Mouse (Mus musculus): ENCODE data around the gene Senp2. TPM values are rescaled to one million over a fixed set of nuclear protein-coding genes. Genes with fewer than 3 reads are reported as not detected.

The Senp2 gene
- total RNA-seq, 4 experiments from 2014 or later = 39.6 to 51.4 (median 44.3) TPM

DNA sequence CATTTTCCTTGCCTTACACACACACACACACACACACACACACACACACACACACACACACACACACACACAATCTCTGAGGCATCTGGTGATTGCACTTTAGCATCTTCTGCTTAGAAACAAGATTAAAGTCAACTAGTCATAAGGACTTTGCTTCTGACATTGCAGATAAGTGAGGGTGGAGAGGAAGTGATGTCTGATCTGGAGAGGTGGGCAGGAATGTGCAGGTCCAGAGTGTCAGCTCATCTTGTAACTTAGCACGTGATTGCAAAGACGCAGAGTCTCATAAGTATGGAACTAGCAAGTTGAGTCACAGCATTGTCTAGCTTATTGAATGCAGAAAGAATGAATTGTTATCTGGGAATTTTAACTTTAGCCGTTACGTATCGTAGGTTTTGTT lies 18.2 kb downstream of the Senp2 start:
- DNase-seq = no peak

DNA sequence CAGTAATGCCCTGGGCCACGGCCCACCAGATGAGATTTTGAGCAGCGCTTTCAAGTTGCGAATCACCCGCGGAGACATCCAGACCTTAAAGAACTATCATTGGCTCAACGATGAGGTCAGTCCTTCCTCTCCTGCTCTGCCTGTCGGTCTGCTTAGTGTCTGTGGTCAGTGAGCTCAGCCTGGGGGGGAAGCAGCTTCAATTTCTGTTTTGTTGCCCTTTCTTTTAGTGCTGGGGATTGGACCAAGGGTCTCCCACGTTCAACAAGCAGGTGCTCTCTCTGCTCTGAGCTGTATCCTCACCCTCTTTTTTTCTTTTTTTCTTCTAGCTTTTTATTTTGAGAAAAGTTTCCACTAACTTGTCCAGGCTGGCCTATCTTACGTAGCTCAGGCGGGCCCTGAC lies 29.3 kb downstream of the Senp2 start:
- no peak for DNase-seq

DNA sequence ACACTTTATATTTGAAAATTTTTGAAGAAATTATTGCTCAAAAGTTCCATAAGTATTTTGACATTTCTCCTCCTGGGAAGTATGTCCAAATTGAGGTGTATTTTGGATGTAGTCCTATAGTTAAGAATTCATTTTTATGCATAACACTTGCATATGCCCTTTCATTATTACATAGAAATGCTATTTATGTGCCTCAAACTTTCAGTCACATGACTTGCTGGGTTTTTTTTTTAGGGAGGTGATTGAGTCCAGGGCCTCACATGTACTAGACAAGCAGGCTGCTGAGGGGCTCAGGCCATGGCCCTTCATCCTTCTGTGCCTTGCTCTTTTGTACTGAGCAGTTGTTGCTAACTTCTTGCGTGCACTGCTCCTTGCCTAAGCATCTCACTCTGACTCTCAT lies 30.7 kb downstream of the Senp2 start:
- no peak for DNase-seq

GRCm38 (mm10) chr16:22043830-22044229 lies 34.5 kb downstream of the Senp2 start:
- no peak for DNase-seq

DNA sequence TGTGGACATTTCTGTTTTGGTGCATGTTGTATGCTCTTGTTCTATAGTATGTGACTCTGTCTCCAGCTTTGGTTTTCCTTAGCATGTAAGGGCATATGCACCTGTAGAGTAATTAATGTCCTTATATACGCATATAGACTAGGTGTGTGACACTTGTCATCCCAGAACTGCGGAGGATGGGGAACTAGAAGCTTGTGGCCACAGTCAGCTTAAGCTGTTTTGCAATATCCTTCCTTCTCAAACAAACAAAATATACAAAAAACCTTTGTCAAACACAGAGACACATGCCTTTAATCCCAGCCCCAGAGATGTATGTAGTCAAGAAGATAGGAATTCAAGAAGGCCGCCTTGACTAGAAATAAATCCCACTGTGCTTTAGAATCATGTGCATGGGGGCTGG lies 36.6 kb downstream of the Senp2 start:
- DNase-seq = no peak

DNA sequence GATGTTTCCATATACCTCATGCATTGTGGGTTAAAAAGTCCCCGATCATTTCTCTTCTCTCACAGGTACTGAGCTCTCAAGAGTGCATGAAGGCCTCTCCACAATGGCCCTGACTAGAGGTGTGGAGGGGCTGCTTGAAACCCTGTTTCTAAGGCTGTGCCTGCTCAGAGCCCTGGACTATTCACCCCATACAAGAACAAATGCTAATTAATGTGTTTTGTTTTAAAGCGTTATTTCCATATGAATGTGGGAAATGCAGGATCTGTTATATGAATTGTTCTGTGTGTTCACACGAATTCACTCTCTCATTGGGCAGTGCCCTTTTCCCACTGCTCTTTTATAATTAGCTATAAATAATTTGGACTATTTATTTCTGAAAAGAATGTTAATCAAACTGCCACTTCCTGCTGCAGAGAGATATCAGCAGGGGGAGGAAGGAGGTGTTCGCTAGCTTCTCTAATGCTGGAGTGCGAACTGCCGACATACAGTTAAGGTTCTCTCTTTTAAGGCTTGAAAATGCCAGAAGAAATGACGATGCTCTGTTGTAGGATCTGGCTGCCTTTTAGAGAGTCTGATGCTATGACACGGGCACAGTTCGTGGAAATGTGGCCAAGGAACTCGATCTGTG lies 37.6 kb downstream of the Senp2 start:
- DNase-seq = no peak

DNA sequence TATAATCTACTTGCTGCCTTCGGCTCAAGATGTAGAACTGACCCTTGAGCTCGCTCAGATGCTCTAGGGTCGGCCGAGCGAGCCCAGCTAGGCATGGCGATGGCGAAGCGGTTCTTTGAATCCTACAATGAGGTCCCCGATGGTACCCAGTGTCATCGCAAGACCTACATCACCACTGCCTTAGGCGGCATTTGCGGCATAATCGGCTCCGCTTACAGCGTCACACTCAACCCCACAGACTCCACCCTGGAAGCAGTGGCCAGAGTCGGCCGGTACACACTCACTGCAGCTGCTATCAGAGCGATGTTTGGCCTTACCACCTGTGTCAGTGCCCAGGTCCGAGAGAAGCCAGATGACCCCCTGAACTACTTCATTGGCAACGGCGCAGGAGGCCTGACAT lies 44.1 kb downstream of the Senp2 start:
- no peak for DNase-seq

DNA sequence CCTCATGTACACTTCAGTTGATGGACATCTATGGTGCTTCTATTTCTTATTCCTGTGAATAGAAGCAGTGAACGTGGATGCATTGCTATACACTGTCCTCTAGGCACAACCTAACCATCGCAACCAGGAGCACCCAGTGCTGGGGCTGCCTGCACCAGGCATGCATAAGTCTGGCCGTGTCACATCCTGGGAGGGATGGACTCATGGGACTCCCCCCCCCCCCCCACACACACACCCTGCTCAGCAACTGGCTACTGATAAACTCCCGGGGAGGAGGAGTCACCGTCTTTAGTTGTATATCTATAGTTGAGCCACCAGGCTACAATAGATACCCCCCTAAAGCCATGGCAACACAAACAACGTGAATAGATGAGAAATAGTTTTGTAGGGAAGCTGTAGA lies 48.2 kb downstream of the Senp2 start:
- no peak for DNase-seq

GRCm38 (mm10) chr16:22058871-22059270 lies 49.6 kb downstream of the Senp2 start:
- DNase-seq = no peak

- DNase-seq = no peak
These were observed 51.1 kb downstream of the Senp2 start for GRCm38 (mm10) chr16:22060416-22060815.

DNA sequence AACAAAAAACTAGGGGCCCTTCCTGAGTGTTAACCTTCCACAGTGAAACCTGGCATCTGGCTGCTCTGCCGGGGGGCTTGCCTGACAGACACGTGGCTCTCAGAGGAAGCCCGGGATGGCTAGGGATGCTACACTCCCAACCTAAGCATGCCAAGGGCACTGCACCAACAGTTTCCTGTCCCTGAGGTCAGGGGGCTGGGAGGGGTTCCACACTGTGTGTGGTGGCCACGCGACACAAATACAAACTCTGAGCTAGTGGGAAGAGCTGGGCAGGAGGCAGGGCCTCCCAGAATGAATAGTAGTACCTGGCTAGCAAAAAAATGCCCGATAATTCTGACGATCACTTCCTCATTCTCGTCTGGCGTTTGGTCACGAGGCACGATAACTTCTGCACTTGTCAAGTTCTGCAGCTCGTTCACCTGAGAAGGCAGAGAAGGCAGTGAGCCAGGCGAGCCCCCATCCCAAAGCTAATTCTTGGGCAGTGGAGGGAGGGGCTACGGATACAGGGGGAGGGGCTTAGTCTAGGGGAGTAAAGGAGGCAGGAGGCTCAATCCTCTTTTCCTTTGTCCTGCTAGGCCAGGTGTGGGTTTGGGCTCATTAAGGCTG lies 52.4 kb downstream of the Senp2 start:
- no peak for DNase-seq

DNA sequence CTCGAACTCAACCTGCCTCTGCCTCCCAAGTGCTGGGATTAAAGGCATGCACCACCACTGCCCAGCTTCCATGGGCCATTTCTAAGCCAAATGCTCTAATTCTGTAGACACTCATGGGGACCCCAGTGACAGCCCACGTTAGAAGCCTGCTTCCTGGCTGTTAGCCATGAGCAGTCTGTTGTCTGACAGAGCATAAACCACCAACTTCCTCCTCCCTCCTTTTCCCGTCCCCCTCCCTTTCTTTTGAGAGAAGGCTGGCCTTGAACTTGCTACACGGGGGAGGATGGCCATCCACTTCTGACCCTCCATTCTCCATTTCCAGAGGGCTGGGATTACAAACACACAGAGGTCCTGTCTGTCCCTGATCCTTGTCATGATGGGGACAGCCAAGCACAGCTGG lies 53.0 kb downstream of the Senp2 start:
- DNase-seq = no peak

GRCm38 (mm10) chr16:22065536-22065935 lies 56.3 kb downstream of the Senp2 start:
- no peak for DNase-seq

- DNase-seq = no peak
These were observed 58.1 kb downstream of the Senp2 start for GRCm38 (mm10) chr16:22067406-22067805.

DNA sequence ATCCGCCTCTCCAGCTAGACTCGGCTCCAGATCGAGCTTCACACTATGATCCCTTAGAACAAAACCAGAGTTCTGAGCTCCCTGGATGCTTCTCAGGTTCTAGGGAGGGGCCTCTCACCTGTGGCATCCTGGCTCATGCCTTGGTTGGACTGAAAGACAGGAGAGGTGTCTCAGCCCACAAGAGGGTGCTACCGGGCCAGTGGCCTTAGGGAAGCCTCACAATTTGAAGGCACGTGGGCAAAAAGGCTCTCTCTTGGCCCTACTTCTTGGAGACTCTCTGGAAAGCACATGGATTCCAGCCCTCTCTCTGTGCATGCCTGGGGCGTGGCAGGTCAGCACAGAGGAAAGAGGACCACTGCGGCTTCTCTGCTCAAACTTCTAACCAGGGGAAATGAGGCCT lies 62.1 kb downstream of the Senp2 start:
- DNase-seq = no peak

DNA sequence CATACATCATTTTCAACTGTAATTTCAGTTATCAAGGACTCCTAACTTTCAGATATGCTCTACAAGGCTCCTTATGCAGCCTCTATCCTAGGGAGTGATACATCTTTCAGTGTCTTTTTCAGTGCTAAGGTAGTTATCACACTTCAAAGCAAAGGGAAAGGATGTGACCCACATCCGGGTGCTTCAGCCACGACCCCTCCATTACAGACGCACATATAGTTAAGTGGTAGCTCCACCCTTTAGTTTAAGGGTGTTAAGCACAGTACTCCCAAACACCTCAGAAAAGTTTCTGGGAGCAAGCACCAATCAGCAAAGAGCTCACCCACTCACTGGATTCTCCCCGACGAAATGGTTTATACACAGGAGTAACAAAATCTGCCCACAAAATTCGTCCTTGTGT lies 65.8 kb downstream of the Senp2 start:
- DNase-seq = no peak

DNA sequence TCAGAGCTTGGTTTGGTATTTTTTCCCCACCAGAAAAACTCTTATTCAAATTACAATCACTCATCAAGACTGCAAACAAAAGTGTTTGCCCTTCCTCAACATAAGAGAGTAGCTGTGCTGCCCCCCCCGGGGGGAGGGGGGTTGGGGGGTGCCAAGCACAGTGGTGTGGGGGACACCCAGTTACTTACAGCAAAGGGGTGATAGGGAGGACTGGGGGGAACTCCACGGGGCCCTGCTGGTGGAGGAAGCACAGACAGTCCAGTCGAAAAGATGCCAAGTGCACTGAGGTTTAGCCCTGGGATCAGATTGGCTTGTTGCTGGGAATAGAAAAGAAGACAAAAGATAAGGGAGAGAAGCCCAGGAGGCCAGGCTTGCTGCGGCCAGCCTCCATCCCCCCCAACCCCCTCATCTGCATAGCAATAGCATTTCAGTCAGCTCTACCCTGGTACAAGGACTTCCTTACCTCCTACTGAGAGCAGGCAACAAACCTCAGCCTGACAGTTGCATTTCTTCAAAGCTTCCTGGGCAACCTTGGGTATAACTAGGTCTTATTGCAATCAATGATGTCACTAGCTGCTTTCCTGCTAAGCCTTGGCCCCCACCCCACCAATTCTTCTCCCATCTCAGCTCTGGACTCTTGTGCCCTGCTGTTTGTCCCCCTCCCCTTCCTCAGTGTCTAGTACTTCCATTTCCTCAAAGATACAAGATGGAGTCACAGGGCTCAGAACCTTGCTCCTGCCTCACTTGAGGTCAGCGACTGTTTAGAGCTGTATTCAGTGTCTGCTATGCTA lies 66.7 kb downstream of the Senp2 start:
- DNase-seq = no peak

DNA sequence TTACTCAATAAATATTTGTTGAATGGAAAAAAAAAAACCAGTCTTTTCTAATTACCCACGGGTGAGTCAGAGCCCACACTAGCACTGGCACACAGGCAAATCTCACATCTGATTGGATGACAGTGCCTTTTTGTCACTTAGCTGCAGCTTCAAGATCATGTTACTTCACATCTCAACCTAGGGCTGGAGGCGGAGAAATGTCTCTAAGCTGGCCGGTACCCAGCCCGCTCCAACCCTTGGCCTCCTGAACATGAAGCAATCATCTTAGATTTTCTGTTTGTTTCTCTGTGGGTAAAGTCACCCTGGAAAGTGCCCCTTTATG lies 67.3 kb downstream of the Senp2 start:
- peak; percentile 41 for DNase-seq

GRCm38 (mm10) chr16:22080125-22080710 lies 70.9 kb downstream of the Senp2 start:
- no peak for DNase-seq

GRCm38 (mm10) chr16:22085411-22085810 lies 76.1 kb downstream of the Senp2 start:
- DNase-seq = no peak

DNA sequence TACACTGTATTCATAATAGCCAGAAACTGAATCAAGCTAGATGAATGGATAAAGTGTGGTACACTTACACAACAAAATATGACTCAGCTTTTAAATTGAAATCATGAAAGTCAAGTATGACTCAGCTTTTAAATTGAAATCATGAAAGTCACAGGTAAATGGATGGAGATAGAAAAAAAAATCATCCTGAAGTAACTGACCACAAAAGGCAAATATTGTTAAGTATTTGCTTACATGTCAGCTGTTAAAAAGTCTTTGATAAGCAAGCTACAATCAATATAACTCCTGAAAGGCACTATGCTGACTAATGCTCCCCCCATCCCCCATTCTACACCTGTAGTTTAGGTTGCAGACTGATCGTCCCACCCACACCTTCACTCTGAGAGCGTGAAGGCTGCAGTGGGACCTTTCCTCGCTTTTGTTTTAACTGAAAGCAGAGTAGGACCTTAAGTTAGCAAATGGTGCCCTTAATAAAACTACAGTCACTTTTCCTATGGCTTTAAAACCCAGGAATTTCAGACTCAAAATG lies 82.0 kb downstream of the Senp2 start:
- no peak for DNase-seq

- DNase-seq = no peak
These were observed 86.5 kb downstream of the Senp2 start for GRCm38 (mm10) chr16:22095751-22096150.

GRCm38 (mm10) chr16:22097659-22098058 lies 88.4 kb downstream of the Senp2 start:
- DNase-seq = no peak
